Mouse (Mus musculus): ENCODE data around the gene Rbfox2. TPM values are rescaled to one million over a fixed set of nuclear protein-coding genes. Genes with fewer than 3 reads are reported as not detected.

The Rbfox2 gene
- polyA plus RNA-seq, 1 experiment from 2014 or later = 69.4 TPM

- H3K27me3 ChIP-seq = no peaks in the 10 kb centered on the region
- no peaks in the 10 kb centered on the region; the same call in 1 of the 2 replicates for H3K4me1 ChIP-seq
- no peak overlapping the region for H3K4me3 ChIP-seq (replicated peaks)
- H3K27ac ChIP-seq (replicated peaks) = no peak overlapping the region
- no peaks in the 10 kb centered on the region for H3K9me3 ChIP-seq (replicated peaks)
- ATAC-seq (ENCODE audit: insufficient number of reproducible peaks, low FRiP score, low TSS enrichment, low read depth) = no peak
- H3K9ac ChIP-seq = no peak overlapping the region
- H3K4me2 ChIP-seq (replicated peaks) = no peak overlapping the region
- WGBS = 81% methylated on average over 12 of the region's 12 CpGs
- no peaks in the 10 kb centered on the region for H3K36me3 ChIP-seq
Measured at GRCm38 (mm10) chr15:77329681-77330180, 22.9 kb upstream of the Rbfox2 start.

- no peaks in the 10 kb centered on the region; the same call in 1 of the 2 replicates for H3K4me1 ChIP-seq
Measured at GRCm38 (mm10) chr15:77326361-77326760, 19.6 kb upstream of the Rbfox2 start.

GRCm38 (mm10) chr15:77324426-77324825 is 17.6 kb upstream of the Rbfox2 start:
- H3K36me3 ChIP-seq = no peaks in the 10 kb centered on the region
- WGBS = 86% methylated on average over 11 of the region's 11 CpGs
- no peak overlapping the region for H3K27ac ChIP-seq (replicated peaks)
- H3K9me3 ChIP-seq (replicated peaks) = no peaks in the 10 kb centered on the region
- no peaks in the 10 kb centered on the region; the same call in 1 of the 2 replicates for H3K4me1 ChIP-seq
- H3K9ac ChIP-seq = no peak overlapping the region
- H3K4me3 ChIP-seq (replicated peaks) = no peak overlapping the region
- no peaks in the 10 kb centered on the region for H3K27me3 ChIP-seq
- ATAC-seq (ENCODE audit: insufficient number of reproducible peaks, low FRiP score, low TSS enrichment, low read depth) = no peak
- H3K4me2 ChIP-seq (replicated peaks) = no peak overlapping the region

More at GRCm38 (mm10) chr15:77326361-77326760, 19.6 kb upstream of the Rbfox2 start:
- Histone ChIP-seq H3K4me2 (replicated peaks) (no peak overlapping the region), H3K27ac (replicated peaks) (no peak overlapping the region), H3K9me3 (replicated peaks) (no peaks in the 10 kb centered on the region), H3K9ac (no peak overlapping the region), H3K27me3 (no peaks in the 10 kb centered on the region), H3K4me3 (replicated peaks) (no peak overlapping the region), H3K36me3 (no peaks in the 10 kb centered on the region)
- WGBS = 54% methylated on average over 4 of the region's 4 CpGs
- no peak; the same call in 1 of the 2 replicates for ATAC-seq (ENCODE audit: insufficient number of reproducible peaks, low FRiP score, low TSS enrichment, low read depth)

GRCm38 (mm10) chr15:77323226-77323625 is 16.4 kb upstream of the Rbfox2 start:
- H3K36me3 ChIP-seq = no peaks in the 10 kb centered on the region
- H3K4me3 ChIP-seq (replicated peaks) = no peak overlapping the region
- no peaks in the 10 kb centered on the region for H3K27me3 ChIP-seq
- H3K9ac ChIP-seq = no peak overlapping the region
- no peaks in the 10 kb centered on the region for H3K9me3 ChIP-seq (replicated peaks)
- H3K27ac ChIP-seq (replicated peaks) = no peak overlapping the region
- no peaks in the 10 kb centered on the region; the same call in 1 of the 2 replicates for H3K4me1 ChIP-seq
- 78% methylated on average over 10 of the region's 10 CpGs for WGBS
- H3K4me2 ChIP-seq (replicated peaks) = no peak overlapping the region
- ATAC-seq (ENCODE audit: insufficient number of reproducible peaks, low FRiP score, low TSS enrichment, low read depth) = no peak

- Histone ChIP-seq H3K9me3 (replicated peaks) (no peaks in the 10 kb centered on the region), H3K9ac (no peak overlapping the region), H3K4me2 (replicated peaks) (0 out of 2 replicates have a peak overlapping the region, but pooled peaks have one; percentile 24), H3K4me3 (replicated peaks) (no peak overlapping the region), H3K27ac (replicated peaks) (peak overlapping the region; percentile 72), H3K27me3 (no peaks in the 10 kb centered on the region), H3K36me3 (no peaks in the 10 kb centered on the region), H3K4me1 (peaks cover 16% of the 10 kb centered on the region)
- WGBS = 20% methylated on average over 6 of the region's 6 CpGs
- no peak for ATAC-seq (ENCODE audit: insufficient number of reproducible peaks, low FRiP score, low TSS enrichment, low read depth)
Measured at GRCm38 (mm10) chr15:77313701-77314100, 6.9 kb upstream of the Rbfox2 start.

- H3K9ac ChIP-seq = no peak overlapping the region
- H3K27me3 ChIP-seq = no peaks in the 10 kb centered on the region
- ATAC-seq (ENCODE audit: insufficient number of reproducible peaks, low FRiP score, low TSS enrichment, low read depth) = no peak
- 85% methylated on average over 7 of the region's 7 CpGs for WGBS
- H3K4me1 ChIP-seq = peaks cover 16% of the 10 kb centered on the region
- H3K4me3 ChIP-seq (replicated peaks) = no peak overlapping the region
- H3K27ac ChIP-seq (replicated peaks) = no peak overlapping the region
- no peaks in the 10 kb centered on the region for H3K36me3 ChIP-seq
- no peaks in the 10 kb centered on the region for H3K9me3 ChIP-seq (replicated peaks)
- H3K4me2 ChIP-seq (replicated peaks) = no peak overlapping the region
Measured at GRCm38 (mm10) chr15:77312796-77313195, 6.0 kb upstream of the Rbfox2 start.

- no peak for ATAC-seq (ENCODE audit: insufficient number of reproducible peaks, low FRiP score, low TSS enrichment, low read depth)
- WGBS = 73% methylated on average over 4 of the region's 4 CpGs
Measured at GRCm38 (mm10) chr15:77307767-77308495, 1.1 kb upstream of the Rbfox2 start.

GRCm38 (mm10) chr15:77305852-77306546 is 805 bp downstream of the Rbfox2 start:
- H3K9ac ChIP-seq = peak overlapping the region; percentile 99
- ATAC-seq (ENCODE audit: insufficient number of reproducible peaks, low FRiP score, low TSS enrichment, low read depth) = peak; percentile 3; the same call in 1 of the 2 replicates
- H3K36me3 ChIP-seq = no peaks in the 10 kb centered on the region
- under 1% methylated on average over 54 of the region's 54 CpGs for WGBS
- no peaks in the 10 kb centered on the region for H3K27me3 ChIP-seq
- peak overlapping the region; percentile 99 for H3K4me3 ChIP-seq (replicated peaks)
- H3K27ac ChIP-seq (replicated peaks) = peak overlapping the region; percentile 100
- peak overlapping the region; percentile 59 for H3K4me2 ChIP-seq (replicated peaks)
- H3K9me3 ChIP-seq (replicated peaks) = no peaks in the 10 kb centered on the region
- H3K4me1 ChIP-seq = peaks cover 47% of the 10 kb centered on the region

More at GRCm38 (mm10) chr15:77307767-77308495, 1.1 kb upstream of the Rbfox2 start:
- Histone ChIP-seq H3K4me1 (peaks cover 28% of the 10 kb centered on the region), H3K9me3 (replicated peaks) (no peaks in the 10 kb centered on the region), H3K4me2 (replicated peaks) (no peak overlapping the region), H3K36me3 (no peaks in the 10 kb centered on the region), H3K27me3 (no peaks in the 10 kb centered on the region), H3K9ac (no peak overlapping the region), H3K27ac (replicated peaks) (no peak overlapping the region), H3K4me3 (replicated peaks) (no peak overlapping the region)

GRCm38 (mm10) chr15:77304960-77305359 is 1.8 kb downstream of the Rbfox2 start:
- Histone ChIP-seq H3K27me3 (no peaks in the 10 kb centered on the region), H3K4me2 (replicated peaks) (peak overlapping the region; percentile 59), H3K9ac (no peak overlapping the region), H3K9me3 (replicated peaks) (no peaks in the 10 kb centered on the region), H3K36me3 (no peaks in the 10 kb centered on the region), H3K4me1 (peaks cover 58% of the 10 kb centered on the region), H3K4me3 (replicated peaks) (peak overlapping the region; percentile 99), H3K27ac (replicated peaks) (peak overlapping the region; percentile 100)
- no peak for ATAC-seq (ENCODE audit: insufficient number of reproducible peaks, low FRiP score, low TSS enrichment, low read depth)
- WGBS = 5% methylated on average over 3 of the region's 3 CpGs

- ATAC-seq (ENCODE audit: insufficient number of reproducible peaks, low FRiP score, low TSS enrichment, low read depth) = no peak
- Histone ChIP-seq H3K4me1 (peaks cover 84% of the 10 kb centered on the region), H3K27ac (replicated peaks) (peak overlapping the region; percentile 44), H3K36me3 (no peaks in the 10 kb centered on the region), H3K9ac (no peak overlapping the region), H3K4me2 (replicated peaks) (0 out of 2 replicates have a peak overlapping the region, but pooled peaks have one; percentile 17), H3K4me3 (replicated peaks) (no peak overlapping the region), H3K27me3 (no peaks in the 10 kb centered on the region), H3K9me3 (replicated peaks) (no peaks in the 10 kb centered on the region)
- WGBS = 31% methylated on average over 6 of the region's 6 CpGs
Measured at GRCm38 (mm10) chr15:77301122-77301521, 5.7 kb downstream of the Rbfox2 start.

- Histone ChIP-seq H3K4me3 (replicated peaks) (no peak overlapping the region), H3K36me3 (no peaks in the 10 kb centered on the region), H3K9ac (no peak overlapping the region), H3K4me1 (peaks cover 89% of the 10 kb centered on the region), H3K9me3 (replicated peaks) (no peaks in the 10 kb centered on the region), H3K27me3 (no peaks in the 10 kb centered on the region), H3K27ac (replicated peaks) (peak overlapping the region; percentile 65; the same call in 1 of the 2 replicates), H3K4me2 (replicated peaks) (no peak overlapping the region)
- ATAC-seq (ENCODE audit: insufficient number of reproducible peaks, low FRiP score, low TSS enrichment, low read depth) = no peak
- WGBS = 32% methylated on average over 3 of the region's 3 CpGs
Measured at GRCm38 (mm10) chr15:77298564-77298963, 8.2 kb downstream of the Rbfox2 start.

Data from embryonic facial prominence, embryonic 15.5 days (tissue).